Mouse (Mus musculus) liver, embryonic 11.5 days (tissue): Measurements from ENCODE around the gene Inpp5f. TPM values are rescaled to one million over a fixed set of nuclear protein-coding genes. Genes with fewer than 3 reads are reported as not detected.

Source experiments
- ATAC-seq: fragments of 200-750 bp; cut with Nextera tagmentation; replicated peaks from 2 replicates; pipeline ENCODE4 v1.8.0; 2017; ENCODE audit warnings: moderate number of reproducible peaks, mild to moderate bottlenecking, moderate TSS enrichment, moderate library complexity; ENCODE audit not compliant: low FRiP score
- DNase-seq: peaks from one replicate; pipeline ENCODE4 v3.0.0-alpha.2; 2017; ENCODE audit warnings: low spot score
- H3K27ac ChIP-seq: fragments of 300-500 bp; sonication (generic); 2 replicates; pipeline ENCODE4 v1.5.1; 2014; ENCODE audit warnings: mild to moderate bottlenecking, low read depth, low read length, control low read depth
- H3K27me3 ChIP-seq: fragments of 300-500 bp; sonication (generic); replicated peaks from 2 replicates; pipeline ENCODE4 v1.6.1; 2014; ENCODE audit warnings: low read length, mixed read lengths; ENCODE audit not compliant: control insufficient read depth, insufficient read depth
- H3K36me3 ChIP-seq: fragments of 300-500 bp; sonication (generic); 2 replicates; pipeline ENCODE4 v1.6.1; 2014; ENCODE audit warnings: mild to moderate bottlenecking, low read length, moderate library complexity, mixed read lengths; ENCODE audit not compliant: control insufficient read depth, insufficient read depth
- H3K4me1 ChIP-seq: fragments of 300-500 bp; sonication (generic); replicated peaks from 2 replicates; pipeline ENCODE4 v1.6.1; 2014; ENCODE audit warnings: low read length, mixed read lengths; ENCODE audit not compliant: control insufficient read depth, insufficient read depth
- H3K4me2 ChIP-seq: fragments of 300-500 bp; sonication (generic); 2 replicates; pipeline ENCODE4 v1.6.1; 2014; ENCODE audit warnings: mild to moderate bottlenecking, control low read depth, moderate library complexity
- H3K4me3 ChIP-seq: fragments of 300-500 bp; sonication (generic); 2 replicates; pipeline ENCODE4 v1.5.1; 2014; ENCODE audit warnings: low read depth, low read length, control low read depth
- H3K9ac ChIP-seq: fragments of 300-500 bp; sonication (generic); 2 replicates; pipeline ENCODE4 v1.6.1; 2014; ENCODE audit warnings: low read depth, low read length, control low read depth
- H3K9me3 ChIP-seq: fragments of 300-500 bp; sonication (generic); 2 replicates; pipeline ENCODE4 v1.6.1; 2016; ENCODE audit warnings: low read length, inconsistent platforms, mixed read lengths; ENCODE audit not compliant: control insufficient read depth
- WGBS: fragments of 180-500 bp; shearing (Covaris S2); extraction: QIAGEN DNeasy Blood & Tissue Kit; methylation state at CpG from one replicate; pipeline ENCODE4 v1.1.7; 2014; 5-methylcytosine and 5-hydroxymethylcytosine counted together
- polyA plus RNA-seq: library from polyadenylated mRNA; unstranded; fragments of >200 nt; fragmentation: Nextera tagmentation; extraction: Ambion mirVana; gene quantifications from 2 replicates; pipeline ENCODE4 v1.2.1, GENCODE M21; 2014

The Inpp5f gene
- polyA plus RNA-seq, 1 experiment from 2014 or later: 20.0 TPM

DNA sequence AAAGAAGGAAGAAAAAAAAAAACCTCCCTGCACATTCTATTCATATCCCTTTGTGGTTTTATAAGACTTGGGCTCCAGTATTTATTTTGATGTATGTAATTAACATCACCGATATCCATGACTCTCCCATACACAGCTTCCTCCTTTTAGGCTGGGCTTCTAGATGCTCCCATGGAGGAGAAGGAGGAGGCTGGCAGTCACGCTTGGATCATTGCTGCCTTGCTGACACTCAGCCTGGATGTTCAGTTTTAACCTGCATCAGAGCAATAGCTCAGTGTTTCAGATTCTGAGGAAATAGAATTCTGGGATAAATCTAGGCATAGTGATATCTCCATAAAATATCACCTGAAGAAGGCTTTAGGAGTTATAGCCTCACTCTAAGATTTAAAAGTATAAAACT is 14.3 kb downstream of the Inpp5f start:
- ATAC-seq: no peak
- DNase-seq: no peak

DNA sequence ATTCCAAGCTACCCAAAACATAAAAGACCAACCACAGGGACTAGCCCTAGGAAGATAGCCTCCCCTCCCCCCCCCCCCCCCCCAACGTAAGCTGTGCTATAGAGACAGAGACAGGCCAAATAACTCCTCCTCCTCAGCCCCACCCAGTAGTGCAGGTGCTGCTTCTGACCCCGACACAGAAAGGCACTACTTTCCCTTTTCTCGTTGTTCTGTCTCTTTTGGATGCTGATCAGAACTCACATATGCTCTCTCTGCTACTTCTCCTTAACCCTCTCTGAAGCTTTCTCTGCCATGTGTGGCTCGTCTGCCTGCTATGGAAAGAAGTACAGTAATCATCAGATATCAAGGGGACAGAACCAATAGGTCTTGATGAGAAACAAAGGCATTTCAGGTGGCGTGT is 15.5 kb downstream of the Inpp5f start:
- WGBS: 79% methylated on average over 4 of the region's 5 CpGs
- Histone ChIP-seq H3K9ac (no peak overlapping the region), H3K4me3 (no peak overlapping the region), H3K4me1 (peaks cover 11% of the 10 kb centered on the region; the same call in 1 of the 2 replicates), H3K36me3 (peaks cover 2% of the 10 kb centered on the region; the same call in 1 of the 2 replicates), H3K27me3 (no peaks in the 10 kb centered on the region), H3K4me2 (no peak overlapping the region), H3K9me3 (no peaks in the 10 kb centered on the region), H3K27ac (no peak overlapping the region)
- DNase-seq (no peak), ATAC-seq (no peak)

More for the DNA sequence above, 14.3 kb downstream of the Inpp5f start:
- H3K4me2 ChIP-seq: no peak overlapping the region
- H3K4me1 ChIP-seq: peaks cover 11% of the 10 kb centered on the region; the same call in 1 of the 2 replicates
- H3K9ac ChIP-seq: no peak overlapping the region
- H3K27me3 ChIP-seq: no peaks in the 10 kb centered on the region
- no peaks in the 10 kb centered on the region for H3K9me3 ChIP-seq
- no peak overlapping the region for H3K27ac ChIP-seq
- WGBS: 90% methylated on average over 2 of the region's 2 CpGs
- no peak overlapping the region for H3K4me3 ChIP-seq
- peaks cover 2% of the 10 kb centered on the region; the same call in 1 of the 2 replicates for H3K36me3 ChIP-seq

DNA sequence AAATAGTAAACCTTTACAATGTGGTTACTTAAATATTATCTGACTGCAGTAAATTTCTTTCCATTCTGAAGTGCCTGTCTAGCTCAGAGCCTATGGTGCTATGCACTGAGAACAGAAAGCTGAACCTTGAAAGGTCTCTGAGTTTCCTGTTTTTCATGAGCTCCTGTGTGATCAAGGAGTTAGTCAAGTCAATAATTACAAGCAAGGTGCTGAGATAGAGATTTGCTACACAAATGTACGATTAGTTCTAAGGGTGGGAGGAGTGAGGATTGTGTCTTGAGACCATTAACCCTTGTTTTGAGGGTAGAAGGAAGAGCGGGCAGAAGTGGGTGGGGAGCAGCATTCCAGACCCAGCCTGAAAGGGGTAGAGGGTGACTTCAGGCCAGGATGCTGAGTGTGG is 16.1 kb downstream of the Inpp5f start:
- Histone ChIP-seq H3K4me3 (no peak overlapping the region), H3K9me3 (no peaks in the 10 kb centered on the region), H3K4me2 (no peak overlapping the region), H3K36me3 (peaks cover 2% of the 10 kb centered on the region; the same call in 1 of the 2 replicates), H3K27ac (no peak overlapping the region), H3K9ac (no peak overlapping the region), H3K27me3 (no peaks in the 10 kb centered on the region), H3K4me1 (peaks cover 8% of the 10 kb centered on the region; the same call in 1 of the 2 replicates)
- WGBS: 79% methylated on average over 2 of the region's 2 CpGs
- no peak for ATAC-seq
- no peak for DNase-seq

DNA sequence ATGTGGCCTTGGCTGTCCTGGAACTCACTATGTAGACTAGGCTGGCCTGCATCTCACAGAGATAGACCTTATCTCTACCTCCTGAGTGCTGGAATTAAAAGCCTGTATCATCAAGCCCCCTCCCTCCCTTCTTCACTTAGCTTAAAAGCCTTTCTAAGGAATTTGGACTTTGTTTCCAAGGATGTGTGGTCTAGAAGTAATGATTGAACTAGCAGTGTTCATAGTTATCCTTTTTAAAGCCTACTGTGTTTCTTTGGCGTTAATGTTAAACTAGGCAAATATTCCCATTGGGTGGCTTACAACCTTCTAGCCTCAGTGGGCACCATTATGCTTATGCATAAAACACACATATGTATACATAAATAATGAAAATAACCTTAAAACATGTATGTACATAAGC is 16.6 kb downstream of the Inpp5f start:
- Histone ChIP-seq H3K9ac (no peak overlapping the region), H3K4me2 (no peak overlapping the region), H3K4me3 (no peak overlapping the region), H3K36me3 (peaks cover 2% of the 10 kb centered on the region; the same call in 1 of the 2 replicates), H3K27me3 (no peaks in the 10 kb centered on the region), H3K27ac (no peak overlapping the region), H3K4me1 (peaks cover 3% of the 10 kb centered on the region; the same call in 1 of the 2 replicates), H3K9me3 (no peaks in the 10 kb centered on the region)
- DNase-seq (no peak), ATAC-seq (no peak)
- 84% methylated on average over 1 of the region's 1 CpGs for WGBS

DNA sequence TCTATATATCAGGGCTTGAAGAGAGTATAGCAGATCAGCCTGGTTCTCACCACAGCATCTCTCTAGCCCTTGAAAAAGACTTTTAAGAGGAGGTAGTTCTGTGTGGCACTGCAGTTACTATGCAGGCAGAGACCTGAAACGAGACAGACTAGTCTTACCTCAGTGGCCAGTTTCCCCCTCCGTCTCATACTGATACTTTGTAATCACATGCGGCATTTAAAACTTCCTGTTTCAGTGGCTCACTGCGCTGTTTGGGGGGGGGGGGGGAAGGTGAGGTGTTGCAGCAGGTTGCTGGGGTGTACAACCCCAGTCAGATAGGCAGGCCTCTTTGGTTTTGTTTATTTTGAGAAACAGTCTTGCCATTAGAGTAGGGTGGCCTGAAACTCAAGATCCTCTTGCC is 22.0 kb downstream of the Inpp5f start:
- H3K9ac ChIP-seq: no peak overlapping the region
- H3K4me3 ChIP-seq: no peak overlapping the region
- 43% methylated on average over 4 of the region's 4 CpGs for WGBS
- no peak overlapping the region for H3K4me2 ChIP-seq
- H3K9me3 ChIP-seq: no peaks in the 10 kb centered on the region
- H3K27me3 ChIP-seq: no peaks in the 10 kb centered on the region
- DNase-seq: no peak
- no peak for ATAC-seq
- no peaks in the 10 kb centered on the region for H3K4me1 ChIP-seq
- no peaks in the 10 kb centered on the region for H3K36me3 ChIP-seq
- no peak overlapping the region for H3K27ac ChIP-seq

DNA sequence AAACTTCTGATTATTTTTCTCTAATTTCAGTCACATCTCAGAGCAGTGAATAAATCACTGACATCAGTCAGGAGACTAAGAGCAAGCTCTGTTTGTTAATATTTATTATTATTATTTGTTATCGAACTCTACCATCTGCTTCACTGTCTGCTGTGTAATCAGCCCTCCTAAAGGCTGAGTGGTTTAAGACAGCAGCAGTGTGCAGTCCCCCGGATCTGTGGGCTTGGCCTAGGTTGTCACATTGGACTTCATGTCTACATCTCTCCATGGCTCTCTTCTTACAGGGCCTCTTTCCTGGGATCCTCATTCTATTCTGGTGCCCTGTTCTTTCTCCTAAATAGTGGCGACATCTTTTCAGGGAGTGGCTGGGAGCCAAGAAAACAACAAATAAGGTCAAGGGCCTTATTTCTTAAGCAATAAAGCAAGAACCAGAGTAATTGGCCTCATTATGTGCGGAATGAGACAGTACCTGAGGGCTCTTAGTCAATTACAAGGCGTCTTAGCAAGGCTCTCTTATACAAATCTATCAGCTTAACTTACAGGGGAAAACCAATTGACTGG is 28.9 kb downstream of the Inpp5f start:
- Histone ChIP-seq H3K27ac (no peak overlapping the region), H3K9ac (no peak overlapping the region), H3K4me2 (no peak overlapping the region), H3K4me1 (no peaks in the 10 kb centered on the region), H3K27me3 (no peaks in the 10 kb centered on the region), H3K4me3 (no peak overlapping the region), H3K36me3 (no peaks in the 10 kb centered on the region), H3K9me3 (no peaks in the 10 kb centered on the region)
- ATAC-seq: no peak
- no peak for DNase-seq
- WGBS: 82% methylated on average over 5 of the region's 5 CpGs

DNA sequence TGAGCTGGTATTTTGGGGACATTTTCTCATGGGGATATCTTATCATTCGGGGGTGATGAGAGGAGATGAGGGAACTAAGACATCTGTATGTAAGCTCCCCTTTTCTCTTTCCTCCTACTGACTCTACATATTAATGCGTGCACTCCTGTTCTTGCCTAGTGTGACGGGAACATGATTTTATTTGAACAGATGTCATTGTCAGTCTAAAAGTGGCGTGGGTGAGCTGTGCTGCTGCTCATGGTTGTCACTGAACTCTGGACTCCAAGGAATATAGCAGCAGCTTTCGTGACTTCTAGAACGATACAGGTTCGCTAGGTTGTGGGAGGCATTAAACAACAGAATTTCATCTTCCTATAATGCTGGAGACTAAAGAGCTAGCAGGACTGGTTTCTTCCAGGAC is 30.4 kb downstream of the Inpp5f start:
- Histone ChIP-seq H3K27me3 (no peaks in the 10 kb centered on the region), H3K27ac (no peak overlapping the region), H3K36me3 (no peaks in the 10 kb centered on the region), H3K9ac (no peak overlapping the region), H3K4me3 (no peak overlapping the region), H3K9me3 (no peaks in the 10 kb centered on the region), H3K4me1 (no peaks in the 10 kb centered on the region), H3K4me2 (no peak overlapping the region)
- no peak for ATAC-seq
- DNase-seq: no peak
- 86% methylated on average over 7 of the region's 7 CpGs for WGBS

DNA sequence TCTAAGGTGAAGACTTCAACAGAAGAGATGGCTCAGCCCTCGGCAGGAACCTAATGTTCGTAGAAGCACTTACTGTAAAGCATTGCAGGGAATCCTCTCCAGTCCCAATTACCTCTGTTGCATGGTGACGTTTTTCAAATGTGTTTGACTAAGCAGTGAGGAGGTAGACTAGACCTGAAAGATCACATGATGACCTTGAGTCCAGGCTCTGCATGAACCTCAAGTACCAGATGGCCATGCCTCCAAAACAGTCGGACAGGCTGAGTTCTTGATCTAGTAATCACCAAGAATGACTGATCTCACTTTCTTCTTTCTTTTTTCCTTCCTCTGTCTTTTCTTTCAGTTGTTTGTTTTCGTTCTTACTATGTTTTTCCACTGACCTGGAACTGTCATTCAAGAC is 31.3 kb downstream of the Inpp5f start:
- no peak overlapping the region for H3K4me3 ChIP-seq
- ATAC-seq (no peak), DNase-seq (no peak)
- H3K9ac ChIP-seq: no peak overlapping the region
- no peak overlapping the region for H3K4me2 ChIP-seq
- H3K27ac ChIP-seq: no peak overlapping the region
- no peaks in the 10 kb centered on the region for H3K36me3 ChIP-seq
- 77% methylated on average over 5 of the region's 5 CpGs for WGBS
- no peaks in the 10 kb centered on the region for H3K27me3 ChIP-seq
- no peaks in the 10 kb centered on the region for H3K4me1 ChIP-seq
- H3K9me3 ChIP-seq: no peaks in the 10 kb centered on the region

DNA sequence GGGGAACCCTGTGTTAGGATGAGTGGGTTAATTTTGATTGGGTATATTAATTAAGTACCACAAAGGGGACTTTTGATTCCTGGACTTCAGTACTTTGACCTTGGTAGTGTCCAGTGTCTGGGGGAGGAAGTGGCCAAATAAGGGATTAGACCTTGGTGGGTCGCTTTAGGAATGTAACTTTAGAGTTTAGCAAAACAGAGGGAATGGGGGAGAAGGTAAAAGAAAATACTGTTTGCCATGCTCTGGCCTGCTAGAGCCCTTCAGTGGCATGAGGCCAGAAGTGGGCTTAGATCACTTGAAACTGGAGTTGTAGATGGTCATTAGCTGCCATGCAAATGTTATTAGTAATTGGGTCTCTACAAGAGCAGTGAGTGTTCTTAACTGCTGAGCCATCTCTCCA is 45.8 kb downstream of the Inpp5f start:
- no peak overlapping the region for H3K9ac ChIP-seq
- no peaks in the 10 kb centered on the region for H3K4me1 ChIP-seq
- ATAC-seq: no peak
- no peaks in the 10 kb centered on the region for H3K36me3 ChIP-seq
- no peak overlapping the region for H3K4me3 ChIP-seq
- H3K9me3 ChIP-seq: no peaks in the 10 kb centered on the region
- WGBS: 77% methylated on average over 1 of the region's 1 CpGs
- no peak for DNase-seq
- no peak overlapping the region for H3K4me2 ChIP-seq
- H3K27me3 ChIP-seq: no peaks in the 10 kb centered on the region
- H3K27ac ChIP-seq: no peak overlapping the region
